Mouse (Mus musculus) embryo, embryonic 11 days (tissue): Measurements from ENCODE around the gene Bend6.
A peak's percentile ranks its signal among the peaks of the same experiment; 100 is the strongest.
"Not testable (repeated sequence)": the region's sequence is repeated elsewhere in the genome, so short reads cannot be mapped to it uniquely, and the experiment has no call there.

Experiments used
- DNase-seq: peaks from one replicate; pipeline ENCODE4 v3.0.0-alpha.2; 2015

Gene Bend6

GRCm38 (mm10) chr1:33906216-33906615, 1.4 kb downstream of the Bend6 start:
- DNase-seq = no peak

DNA sequence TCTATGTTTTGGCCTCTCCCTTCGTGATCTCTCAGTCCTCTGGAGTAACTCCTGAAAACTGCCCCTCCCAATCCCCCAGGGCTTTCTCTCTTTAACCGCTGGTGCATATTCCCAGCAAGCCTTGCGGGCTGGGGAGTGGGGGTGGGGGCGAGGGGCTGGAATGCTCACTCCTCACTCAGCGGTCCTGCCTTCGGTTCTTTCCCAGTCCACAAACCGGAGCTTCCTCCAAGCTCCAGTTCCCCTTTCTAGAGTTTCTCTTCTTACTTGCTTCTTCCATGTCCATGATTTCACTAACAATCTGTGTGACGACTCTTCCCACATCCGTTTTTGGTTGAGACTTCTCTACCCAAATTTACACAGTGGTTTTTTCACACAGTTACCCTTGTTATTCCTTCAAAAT, 4.0 kb downstream of the Bend6 start:
- DNase-seq = peak; percentile 44

- DNase-seq = no peak
These were observed 7.4 kb downstream of the Bend6 start for GRCm38 (mm10) chr1:33900175-33900574.

DNA sequence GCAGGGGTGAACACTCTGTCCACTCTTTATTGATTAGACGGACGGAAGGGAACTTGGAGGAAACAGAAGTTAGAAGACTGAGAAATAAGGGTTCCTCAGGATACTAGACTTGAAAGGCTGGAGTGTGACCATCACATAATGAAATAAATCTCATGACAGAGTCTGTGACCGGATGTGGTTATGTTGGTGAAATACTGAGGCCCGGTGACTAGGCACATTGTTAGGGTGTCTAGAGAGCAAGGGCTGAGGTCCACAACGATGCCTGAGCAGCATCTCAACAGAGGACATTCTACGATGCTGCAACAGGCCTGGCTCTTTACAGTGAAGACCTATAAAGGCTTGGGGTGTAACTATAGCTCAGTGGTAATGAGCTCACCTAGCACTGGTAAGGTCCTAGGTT, 9.2 kb downstream of the Bend6 start:
- DNase-seq = no peak

GRCm38 (mm10) chr1:33897426-33897825, 10.2 kb downstream of the Bend6 start:
- DNase-seq = no peak

DNA sequence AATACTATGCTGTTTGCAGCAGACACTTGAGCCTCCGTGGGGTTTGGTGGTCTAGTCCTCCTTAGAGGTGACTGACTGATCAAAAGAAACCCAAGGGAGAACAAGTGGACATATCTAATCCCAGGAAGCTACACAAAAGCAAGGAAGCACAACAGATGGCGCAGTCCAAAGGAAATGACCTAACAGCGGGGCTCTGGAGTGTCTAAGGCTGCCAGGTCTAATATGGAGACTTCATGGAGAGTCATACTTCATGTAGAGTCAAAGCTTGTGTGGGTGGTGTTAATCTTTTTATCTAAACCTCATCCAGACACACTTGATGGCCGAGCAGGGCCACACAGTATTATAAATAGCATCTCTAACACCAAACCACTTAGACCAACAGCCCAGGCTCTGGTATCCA, 10.9 kb downstream of the Bend6 start:
- no peak for DNase-seq

DNA sequence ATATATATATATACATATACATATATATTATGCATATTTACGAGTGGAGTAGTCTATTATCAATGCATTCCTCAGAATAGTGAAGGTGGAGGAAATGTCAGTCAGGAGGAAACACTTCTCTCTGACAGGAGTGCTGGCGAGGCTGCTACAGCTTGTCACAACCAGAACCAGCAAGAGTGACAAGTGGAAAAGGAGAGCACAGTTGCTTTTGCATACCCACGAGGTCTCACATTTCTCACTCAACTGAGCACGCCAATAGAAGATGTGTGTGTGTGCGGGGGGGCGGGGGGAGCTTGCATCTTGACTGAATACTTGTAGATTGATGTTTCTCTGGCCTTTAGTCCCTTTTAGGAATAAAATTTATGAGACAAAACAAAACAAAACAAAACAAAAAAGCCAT, 11.5 kb downstream of the Bend6 start:
- no peak for DNase-seq

DNA sequence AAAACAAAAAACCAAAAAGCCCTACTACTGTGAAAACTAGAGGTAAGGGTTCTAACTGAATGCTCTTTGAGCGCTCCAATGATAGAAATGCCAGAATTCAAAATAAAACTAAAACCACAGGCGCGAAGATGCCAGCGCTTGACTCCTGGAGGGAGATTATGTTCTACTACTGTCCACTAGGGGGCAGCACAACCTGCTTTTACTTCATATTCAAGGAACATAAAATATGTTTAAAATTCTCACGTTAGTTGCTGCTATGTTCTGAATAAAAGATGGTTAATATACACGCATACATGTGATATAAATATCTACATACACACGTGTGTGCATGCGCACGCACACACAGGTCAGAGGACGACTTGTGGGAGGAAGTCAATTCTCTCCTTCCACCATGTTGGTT, 14.8 kb downstream of the Bend6 start:
- DNase-seq = peak; percentile 60

- peak; percentile 36 for DNase-seq
These were observed 24.3 kb downstream of the Bend6 start for GRCm38 (mm10) chr1:33883102-33883839.

DNA sequence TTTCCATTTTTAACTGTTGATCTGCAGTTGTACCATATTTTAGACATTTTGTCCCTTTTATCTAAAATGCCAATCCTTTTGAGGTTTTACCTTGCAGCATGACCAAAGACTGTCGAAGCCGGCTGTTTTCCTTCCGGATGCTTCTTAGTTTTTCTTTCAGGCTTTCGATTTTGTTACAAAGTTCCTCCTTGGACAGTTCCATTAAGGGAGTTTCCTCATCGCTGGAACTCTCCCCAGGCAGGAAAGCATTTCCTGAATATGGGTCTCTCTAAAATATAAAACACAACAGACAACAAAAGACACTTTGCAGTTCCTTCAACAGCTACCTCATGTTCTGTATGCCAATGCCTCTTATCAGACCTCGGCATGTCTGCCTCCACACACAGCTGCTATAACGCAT, 29.4 kb downstream of the Bend6 start:
- DNase-seq = no peak

DNA sequence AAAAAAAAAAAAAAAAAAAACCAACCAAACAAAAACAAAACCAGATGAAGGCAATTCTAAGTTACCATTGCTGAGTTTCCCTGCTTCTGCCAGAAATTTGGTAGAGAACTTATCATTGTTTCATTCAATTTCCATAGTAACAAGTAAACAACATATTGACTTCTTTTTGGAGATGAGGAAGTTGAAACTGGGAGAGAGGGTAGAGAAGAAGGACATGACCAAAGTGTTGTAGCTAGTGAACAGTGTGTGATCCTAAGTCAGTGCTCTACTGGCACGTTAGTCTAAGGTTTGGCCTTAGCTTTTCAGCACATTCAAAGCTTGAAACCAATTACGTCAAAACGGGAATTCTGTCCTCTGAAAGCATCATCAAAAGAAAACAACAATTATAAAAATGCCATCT, 31.2 kb downstream of the Bend6 start:
- no peak for DNase-seq

DNA sequence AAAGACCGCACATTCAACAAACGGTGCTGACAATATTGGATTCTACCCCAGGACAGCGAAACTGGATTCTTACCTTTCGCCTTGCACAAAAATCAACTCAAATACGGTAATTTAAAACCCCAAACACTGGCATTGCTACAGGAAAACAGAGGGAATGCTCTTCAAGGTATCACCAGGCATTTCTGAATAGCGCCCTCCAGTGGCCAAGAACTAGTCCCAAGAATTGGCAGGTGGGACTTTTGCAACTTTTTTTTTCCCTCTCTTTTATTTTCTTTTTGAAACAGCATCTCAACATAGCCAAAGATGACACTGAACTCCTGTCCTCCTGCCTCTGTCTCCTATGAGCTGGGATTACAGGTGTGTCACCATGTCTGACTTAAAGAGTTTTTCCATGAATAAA, 31.9 kb downstream of the Bend6 start:
- DNase-seq = peak; percentile 66

DNA sequence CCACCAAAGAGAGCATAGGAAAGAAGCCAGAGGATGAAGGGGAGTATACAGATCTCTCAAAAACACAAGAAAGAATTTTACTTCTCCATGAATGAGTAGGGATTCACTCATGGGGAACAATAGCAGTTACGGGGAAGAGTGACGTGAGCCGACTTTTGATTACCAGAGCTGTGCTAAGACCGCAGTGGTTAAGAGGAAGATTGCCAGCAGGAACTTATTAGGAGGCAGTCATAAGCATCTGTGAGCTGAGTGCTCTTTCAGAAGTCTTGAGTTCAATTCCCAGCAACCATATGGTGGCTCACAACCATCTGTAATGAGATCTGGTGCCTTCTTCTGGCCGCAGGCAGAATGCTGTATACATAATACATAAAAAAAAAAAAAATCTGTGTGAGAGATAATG, 34.1 kb downstream of the Bend6 start:
- no peak for DNase-seq

DNA sequence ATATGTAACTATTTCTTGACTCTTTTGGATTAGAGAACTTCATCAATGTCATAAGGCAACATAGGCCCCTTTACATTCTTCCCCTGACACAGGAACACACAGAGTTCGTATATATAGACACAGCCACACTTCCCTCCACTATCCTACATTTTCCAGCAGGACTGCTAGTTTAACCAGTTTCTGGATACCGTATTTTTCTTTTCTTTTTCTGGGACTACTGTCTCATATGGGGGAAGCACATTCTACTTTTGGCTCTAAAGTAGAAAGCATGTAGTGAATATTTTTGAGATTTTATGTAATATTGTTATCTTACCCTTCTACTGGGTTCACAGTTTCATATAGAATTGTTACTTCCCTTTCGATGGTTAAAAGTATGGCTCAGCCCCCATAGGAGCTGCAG, 38.2 kb downstream of the Bend6 start:
- no peak for DNase-seq

DNA sequence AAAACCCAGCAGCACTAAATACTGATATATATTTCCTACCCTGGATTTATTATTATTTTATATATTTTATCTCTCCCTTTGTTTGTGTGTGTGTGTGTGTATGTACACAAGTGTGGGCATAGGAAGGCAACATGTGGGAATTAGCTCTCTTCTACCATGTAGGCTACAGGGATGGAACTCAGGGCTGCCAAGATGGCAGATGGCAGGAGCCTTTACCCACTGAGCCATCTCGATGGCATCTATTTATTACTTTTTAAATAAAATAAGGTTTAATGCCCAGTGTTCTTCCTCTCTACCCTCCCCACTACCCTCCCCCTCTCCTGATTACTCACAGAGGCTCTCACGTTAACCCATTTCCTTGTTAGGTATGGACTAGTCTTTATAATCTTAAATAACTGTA, 38.6 kb downstream of the Bend6 start:
- no peak for DNase-seq

GRCm38 (mm10) chr1:33846807-33847206, 60.8 kb downstream of the Bend6 start:
- no peak for DNase-seq

- no peak for DNase-seq
These were observed 63.8 kb downstream of the Bend6 start for GRCm38 (mm10) chr1:33843823-33844222.

- DNase-seq = not testable (repeated sequence)
These were observed 68.7 kb downstream of the Bend6 start for GRCm38 (mm10) chr1:33838952-33839351.

- DNase-seq = no peak
These were observed 77.0 kb downstream of the Bend6 start for GRCm38 (mm10) chr1:33830586-33830985.

DNA sequence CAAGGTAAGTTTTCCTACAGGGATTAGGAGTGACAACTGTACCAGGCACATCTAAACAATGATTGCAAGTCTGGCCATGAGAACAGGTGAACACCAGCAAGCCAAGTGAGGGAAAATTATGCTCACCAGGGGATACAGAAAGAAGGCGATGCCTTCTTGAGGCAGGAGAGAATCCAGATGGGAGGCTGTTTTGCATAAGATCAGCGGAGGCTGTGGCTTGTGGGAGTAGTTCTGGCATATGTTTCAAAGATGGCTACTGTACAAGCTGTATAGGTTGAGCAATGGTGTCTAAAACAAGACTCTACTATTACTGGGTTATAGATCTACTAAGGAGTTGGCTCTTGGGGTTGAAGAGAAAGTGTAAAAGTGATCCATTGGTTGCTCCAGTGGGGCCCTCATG, 89.7 kb downstream of the Bend6 start:
- no peak for DNase-seq

- DNase-seq = peak; percentile 97
These were observed 93.5 kb downstream of the Bend6 start, which contains the start of gene Zfp451 for GRCm38 (mm10) chr1:33813868-33814794. TSS of gene Zfp451 (minus strand) at chr1:33814595.

DNA sequence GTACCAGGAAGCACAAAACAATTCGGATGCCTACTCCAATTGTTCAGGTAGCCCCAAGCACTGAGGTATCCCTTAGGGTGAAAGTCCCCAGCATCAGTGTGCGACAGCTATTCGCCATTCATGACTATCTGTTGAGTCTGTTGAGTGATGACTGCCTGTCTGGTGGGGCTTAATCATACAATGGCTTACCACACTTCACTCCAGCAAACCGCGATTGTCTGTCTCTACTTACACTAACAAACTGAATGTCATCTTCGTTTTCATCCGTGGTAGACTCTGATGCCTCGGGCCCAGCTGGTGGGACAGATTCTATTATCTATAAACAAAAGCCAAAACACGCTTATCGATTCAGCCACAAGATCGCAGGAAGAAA, 94.1 kb downstream of the Bend6 start:
- DNase-seq = no peak

- no peak for DNase-seq
These were observed 104.3 kb downstream of the Bend6 start for GRCm38 (mm10) chr1:33803323-33803722.
